Mouse (Mus musculus) gonadal fat pad, adult 2 months (tissue): ENCODE results near the gene Il4. TPM values are rescaled to one million over a fixed set of nuclear protein-coding genes. Genes with fewer than 3 reads are reported as not detected.
A peak's percentile ranks its signal among the peaks of the same experiment; 100 is the strongest.

Experiments
- DNase-seq: peaks from one replicate; pipeline ENCODE4 v3.0.0-alpha.2; 2012; ENCODE audit warnings: low read depth
- polyA plus RNA-seq: library from polyadenylated mRNA; depleted of rRNA; stranded (reverse); fragments of >200 nt; gene quantifications from 2 replicates; pipeline ENCODE4 v1.2.3, GENCODE M21; 2012; rRNA removed

Il4 gene
- polyA plus RNA-seq: not detected in 2 replicates

DNA sequence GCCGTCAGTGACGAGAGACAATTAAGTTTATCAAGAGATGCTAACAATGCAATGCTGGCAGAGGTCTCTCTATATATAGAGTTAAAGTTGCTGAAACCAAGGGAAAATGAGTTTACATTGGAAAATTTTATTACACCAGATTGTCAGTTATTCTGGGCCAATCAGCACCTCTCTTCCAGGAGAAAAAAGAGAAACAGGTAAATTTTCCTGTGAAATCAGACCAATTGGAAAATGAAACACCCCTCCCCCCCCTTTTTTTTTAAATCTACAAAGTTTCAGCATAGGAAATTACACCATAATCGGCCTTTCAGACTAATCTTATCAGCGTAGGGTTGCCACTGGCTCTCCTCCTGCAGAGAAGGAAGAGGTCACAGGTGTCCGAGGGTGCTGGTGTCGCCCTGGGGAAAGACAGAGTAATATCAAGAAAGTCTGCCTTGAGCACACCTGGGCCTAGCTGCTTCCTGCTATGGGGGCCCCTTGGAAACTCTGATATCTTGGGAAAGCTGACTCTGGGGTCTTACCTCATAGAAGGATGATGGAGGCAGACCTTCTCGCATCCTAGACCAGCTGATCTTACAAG, at the start of gene Il4:
Gene Il4 (minus strand): TSS at position 51 of the 580 bp plus-strand sequence.
- no peak for DNase-seq

DNA sequence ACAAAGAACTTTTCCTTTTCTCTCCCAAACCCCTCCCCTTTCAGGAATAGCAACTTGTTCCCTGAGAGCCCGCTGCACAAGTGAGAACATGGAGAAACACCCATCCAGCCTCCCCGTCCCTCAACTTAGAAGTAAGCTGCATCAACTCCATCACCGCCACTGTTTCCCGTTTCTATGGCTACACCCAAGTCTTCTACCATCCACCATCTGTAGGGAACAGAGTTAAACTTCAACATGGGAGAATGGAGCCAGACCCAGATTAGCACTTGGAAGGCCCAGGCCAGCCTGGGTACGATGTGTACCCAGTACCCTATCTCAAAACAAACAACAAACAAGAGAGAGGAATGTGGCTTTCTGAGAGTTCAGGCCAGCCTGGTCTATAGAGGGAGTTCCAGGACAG, 45.6 kb upstream of the Il4 start:
- DNase-seq: no peak

DNA sequence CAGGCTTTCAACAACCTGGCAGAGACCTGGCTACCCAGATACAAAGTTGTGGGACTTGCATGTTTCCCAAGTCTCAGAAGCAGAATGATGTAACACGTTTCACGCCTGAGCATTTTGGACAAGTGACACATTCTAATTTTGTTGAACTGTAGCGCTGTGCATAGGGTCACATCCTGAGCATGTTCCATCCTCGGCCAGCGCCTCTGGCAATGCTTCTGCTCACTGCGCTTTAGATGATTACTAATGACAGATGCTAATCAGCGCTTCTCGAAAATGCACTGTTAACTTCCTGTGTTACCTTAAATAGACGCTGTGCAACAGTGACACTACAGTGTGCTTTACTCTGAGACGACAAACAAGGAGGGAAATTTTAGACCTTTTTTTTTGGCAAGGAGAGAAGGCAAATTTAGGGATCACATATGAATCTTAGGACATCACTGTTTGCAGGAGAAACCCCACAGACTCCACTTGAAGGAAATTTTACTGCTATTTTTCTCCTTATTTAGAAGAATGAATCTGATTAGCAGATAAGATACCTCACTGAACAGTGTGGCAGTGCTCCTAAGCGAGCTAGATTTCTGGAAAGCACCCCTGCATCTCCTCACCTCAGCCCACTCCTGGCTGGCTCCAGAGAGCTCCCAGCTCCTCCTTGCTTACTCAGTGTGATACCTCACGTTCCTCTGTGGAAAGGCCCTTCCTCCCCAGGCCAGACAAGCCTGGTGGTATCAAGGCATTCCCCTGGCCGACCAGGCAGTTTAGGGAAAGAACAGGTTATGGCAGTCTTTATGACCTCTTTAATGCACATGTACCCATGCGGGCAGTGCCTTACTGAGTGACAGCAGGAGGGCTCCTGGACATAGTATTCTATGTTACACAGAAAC, 44.6 kb upstream of the Il4 start:
- no peak for DNase-seq

DNA sequence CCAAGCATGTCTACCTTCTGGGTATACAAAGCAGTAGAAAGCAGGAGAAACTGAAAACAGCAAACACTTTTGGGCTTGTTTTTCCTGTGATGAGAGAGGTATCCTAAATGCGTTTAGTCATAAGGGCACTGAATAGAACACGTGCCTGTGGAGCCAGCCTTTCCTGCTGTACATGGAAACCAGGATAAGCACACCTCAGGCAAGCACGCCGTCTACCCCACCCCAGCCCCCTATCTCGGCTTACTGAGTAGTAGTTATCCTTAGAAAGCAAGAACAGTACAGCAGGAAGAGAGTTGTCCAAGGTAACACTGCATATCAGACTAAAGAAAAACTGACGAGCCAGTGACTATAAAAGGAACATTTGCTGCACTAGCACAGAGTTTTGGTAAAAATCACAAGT, 39.4 kb upstream of the Il4 start:
- no peak for DNase-seq

DNA sequence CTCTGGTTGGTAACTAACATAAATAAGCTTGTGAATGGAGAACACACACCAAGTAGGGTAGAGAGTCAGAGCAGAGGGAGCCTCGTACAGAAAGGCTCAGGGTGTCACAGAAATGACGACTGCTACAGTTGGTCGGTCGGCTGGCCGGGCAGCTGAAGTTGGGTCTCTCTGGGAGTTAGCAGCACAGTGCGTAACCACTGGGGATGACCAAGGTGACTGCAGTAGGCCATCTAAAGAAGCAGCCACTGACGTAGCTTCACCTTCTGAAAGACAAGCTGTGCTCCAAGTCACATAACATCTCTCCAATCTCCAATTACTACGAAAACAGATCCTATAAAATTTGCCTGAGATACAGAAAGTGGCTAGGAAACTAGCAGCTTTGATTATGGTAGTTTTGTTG, 38.9 kb upstream of the Il4 start:
- no peak for DNase-seq

DNA sequence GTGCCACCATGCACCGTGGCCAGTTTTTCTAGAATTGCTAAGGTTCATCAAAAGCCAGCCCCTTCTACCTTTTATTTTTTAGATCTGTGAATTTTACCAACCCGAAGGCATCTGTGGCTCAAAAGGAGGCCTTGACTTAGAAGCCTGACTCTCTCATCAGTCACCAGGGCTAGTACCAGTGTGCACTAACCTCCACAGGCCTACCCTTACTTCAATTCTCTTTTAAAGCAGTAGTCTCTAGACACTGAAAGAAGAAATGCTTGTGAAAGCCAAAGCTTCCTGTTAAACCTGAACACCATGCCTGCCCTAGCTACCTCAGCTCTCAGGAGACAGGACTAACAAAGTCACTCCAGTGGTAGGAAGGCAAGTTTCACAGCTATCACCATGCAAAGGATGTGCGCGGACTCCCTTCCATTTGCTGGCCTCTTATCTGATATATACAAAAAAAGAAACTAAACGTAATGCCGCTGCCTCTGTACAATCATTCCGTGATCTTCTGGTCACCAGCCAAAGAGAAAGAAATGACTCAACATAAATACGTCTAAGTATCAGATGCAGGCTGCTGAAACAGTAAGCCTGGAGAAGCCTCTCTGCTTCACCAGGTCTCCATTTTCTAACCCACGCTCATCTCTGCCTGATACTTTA, 38.2 kb upstream of the Il4 start:
- DNase-seq: no peak

DNA sequence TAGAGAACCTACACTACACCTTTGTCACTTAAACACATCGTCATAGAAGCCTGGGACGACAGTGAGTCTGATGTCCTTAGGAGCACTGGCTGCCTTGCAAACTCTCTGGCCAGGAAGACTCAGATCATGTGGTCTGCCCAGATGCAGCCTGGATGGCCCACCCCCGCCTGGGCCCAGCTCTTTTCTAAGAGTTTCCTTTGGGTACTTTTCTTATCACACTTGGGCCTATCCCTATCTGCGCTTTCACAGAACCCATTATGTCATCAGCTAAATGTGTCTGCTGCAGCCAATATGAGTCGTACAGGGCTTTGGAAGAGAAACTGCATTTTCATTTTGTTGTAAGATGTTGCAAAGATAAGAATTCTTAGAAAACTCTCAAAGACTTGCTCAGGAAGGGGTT, 36.6 kb upstream of the Il4 start:
- no peak for DNase-seq

DNA sequence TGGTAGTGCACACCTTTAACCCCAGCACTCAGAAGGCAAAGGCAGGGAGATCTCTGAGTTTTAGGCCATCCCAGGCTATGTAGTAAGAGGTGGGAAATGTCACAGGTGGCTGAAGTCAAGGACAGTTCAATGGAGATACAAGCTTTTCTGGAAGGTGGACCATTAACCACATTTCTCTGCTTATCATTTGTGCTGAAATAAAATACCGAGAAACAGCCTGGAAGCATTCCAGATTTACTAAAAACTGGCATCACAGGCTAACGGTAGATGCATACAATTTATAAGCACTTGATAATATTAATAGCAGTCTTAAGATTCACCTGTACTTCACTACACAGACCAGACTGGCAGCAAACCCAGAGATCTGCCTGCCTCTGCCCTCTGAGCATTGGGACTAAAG, 34.0 kb upstream of the Il4 start:
- DNase-seq: no peak

DNA sequence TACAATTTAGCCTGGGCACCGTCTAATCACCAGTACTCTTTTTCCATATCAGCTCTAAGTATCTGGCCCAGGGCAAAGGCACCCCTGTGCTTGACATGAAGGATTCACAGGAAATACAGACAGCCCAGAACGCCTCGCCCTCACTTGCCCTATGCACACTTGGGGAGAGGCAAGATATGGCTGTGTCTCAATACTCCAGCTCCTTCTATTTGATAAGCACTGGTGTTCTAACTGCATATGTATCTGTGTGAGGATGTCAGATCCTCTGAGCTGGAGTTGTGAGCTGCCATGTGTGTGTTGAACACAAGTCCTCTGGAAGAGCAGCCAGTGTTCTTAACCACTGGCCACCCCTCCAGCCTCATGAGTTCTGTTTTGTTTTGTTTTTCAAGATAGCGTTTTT, 33.0 kb upstream of the Il4 start:
- no peak for DNase-seq

DNA sequence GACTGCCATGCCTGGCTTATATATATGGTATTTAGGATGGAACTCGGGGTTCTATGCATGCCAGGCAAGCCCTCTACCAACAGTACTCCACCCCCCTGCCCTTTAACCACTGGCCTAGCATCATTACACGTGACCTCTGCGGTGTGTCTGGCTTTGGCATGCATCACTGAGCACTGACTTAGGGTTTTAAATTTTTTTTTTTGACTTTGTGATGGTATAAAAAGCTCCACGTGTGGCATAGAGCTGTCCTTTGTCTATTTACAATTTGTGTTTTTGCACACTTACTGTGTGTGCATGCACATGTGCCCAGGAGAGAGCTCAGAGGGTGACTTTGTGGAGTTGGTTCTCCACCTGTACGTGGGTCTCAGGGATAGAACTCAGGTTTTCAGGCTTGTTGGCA, 25.5 kb upstream of the Il4 start:
- no peak for DNase-seq

DNA sequence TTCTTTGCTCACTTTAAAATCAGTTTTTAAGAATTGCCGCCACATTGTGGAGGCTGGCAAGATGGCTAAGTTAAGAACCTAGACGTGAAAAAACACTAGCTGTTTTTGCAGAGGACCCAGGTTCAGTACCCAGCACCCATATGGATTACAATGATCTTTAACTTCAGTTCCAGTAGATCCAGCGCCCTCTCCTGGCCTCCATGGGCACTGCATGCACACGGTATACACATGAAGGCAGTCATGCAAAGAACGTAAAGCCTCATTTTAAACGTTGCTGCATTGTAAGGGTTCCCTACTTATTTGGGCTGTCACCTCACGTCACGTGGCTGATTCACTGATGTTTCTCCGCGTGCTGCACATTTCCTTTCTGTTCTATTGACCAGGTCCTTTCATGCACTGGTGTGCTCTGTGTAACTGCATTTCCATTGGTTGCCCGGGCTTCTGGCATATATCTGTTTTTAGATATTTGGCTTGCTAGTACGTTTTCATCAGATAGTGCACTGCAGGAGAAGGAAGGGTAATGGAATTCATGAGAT, 24.3 kb upstream of the Il4 start:
- no peak for DNase-seq

DNA sequence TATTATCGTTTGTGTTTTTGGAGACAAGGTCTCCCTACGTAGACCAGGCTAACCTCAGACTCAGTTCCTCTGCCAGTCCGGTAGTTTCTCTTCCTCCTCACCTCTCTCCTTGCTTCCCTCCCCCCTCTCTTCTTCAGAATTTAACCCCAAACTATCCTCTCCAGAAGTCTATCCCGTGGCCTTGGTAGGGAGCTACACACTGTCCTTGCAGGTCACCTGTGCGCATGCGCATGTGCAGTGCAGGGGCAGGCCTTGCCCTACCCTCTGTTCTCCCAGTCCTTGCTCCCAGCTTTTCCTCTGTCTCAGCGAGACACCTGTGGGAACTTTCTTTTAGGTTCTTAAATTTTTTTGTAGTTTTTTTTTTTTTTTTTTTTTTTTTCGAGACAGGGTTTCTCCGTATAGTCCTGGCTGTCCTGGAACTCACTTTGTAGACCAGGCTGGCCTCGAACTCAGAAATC, 19.4 kb upstream of the Il4 start:
- no peak for DNase-seq

DNA sequence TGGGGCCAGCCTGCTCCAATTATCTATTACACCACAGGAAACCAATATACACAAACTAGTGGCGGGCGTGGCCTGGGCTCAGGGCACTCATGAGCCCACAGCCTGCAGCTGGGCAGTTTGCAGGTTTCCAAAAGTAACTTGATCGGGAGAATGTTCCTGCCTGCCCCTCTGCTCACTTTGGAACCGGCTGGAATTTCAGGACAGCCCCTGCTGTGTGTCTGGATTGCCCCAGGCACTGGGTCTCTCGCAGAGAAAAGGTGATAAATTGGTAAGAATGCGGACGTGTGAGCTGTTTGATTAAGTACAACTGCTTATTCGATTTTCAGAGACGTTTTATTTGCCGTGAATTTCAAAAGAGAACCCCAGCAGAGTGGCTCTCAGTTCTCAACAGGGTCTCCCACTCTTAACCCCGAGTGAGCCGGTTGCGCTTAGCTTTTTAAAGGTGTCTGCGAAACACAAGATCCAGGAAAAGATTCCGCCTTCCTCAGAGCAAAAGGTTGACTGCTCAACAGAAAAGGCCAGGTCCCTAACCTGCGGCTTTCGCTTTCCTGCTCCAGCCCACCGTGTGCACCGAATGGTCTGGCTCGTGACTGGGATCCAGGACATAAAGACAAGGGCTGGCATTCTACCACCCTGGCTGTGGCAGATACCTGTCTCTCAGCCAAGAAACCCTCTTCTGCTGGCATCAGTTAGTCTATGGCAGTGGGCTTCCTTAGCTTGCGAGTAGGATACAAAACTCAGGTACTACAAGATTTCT, 18.8 kb upstream of the Il4 start:
- DNase-seq: no peak

DNA sequence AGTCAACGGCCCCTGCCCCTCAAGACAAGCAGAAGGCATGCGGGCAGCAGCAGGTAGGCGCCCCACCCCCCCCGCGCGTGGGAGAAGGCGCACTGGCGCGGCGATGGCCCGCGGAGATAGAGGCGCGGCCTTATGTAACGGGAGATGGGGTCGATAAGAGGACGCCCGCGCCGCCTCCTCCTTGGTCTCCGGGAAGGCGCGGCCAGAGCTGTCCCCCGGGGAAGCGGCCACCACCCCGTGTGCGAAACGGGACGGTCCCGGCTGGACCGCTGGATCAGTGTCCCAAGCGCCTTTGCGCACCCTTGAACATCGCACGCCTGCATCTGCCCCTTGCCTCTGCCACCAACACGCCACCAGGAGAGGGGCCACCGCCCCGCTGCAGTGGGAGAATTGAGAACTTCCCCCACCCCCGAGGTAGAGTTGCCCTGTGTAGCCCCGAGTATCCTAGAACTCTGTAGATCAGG, 17.7 kb upstream of the Il4 start:
- DNase-seq: no peak

DNA sequence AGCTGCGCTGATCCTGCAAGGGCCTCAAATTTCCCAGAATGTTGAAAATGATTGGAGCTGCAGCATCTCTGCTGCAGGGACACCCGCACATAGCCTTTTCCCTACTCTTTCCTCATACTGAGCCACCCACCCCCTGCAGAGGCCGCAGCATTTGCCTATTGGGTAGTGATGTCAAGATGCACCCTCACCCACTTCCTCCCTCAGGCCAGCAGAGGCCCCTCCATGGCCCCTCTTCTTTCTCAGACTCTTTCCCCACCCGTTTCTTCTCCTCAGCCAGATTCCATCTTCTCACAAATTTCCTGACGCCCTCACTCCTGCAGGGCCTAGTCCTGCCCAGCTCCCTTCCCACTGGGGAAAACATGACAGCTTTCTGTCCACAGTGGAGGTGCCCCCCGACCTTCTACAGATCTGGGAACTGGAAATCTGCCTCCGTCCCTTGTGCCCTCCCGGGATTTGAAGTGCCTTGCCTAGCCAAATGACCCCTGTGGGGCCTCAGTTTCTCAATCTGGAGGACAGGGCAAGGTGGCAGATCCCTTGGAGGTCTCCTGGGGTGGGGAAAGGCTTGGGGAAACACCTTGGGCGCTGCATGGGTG, 17.2 kb upstream of the Il4 start:
- DNase-seq: no peak

DNA sequence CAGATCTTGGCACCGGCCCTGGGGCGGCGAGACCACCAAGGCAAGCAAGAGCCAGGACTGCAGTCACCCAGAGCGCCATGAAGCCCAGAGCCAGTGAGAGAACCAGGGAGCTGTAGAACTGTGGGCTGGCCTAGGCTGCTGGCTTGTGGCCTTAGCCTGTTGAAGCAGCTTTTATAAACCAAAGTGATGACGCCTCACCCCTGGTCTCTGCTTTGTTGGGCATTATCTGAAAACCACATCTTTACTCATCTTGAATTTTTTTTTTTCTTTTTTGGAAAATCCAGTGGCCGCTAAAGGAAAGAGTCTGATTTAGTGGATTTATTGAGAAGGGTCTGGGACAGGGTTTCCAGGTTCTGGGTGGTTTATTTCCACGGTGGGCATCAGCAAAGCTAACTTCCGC, 16.1 kb upstream of the Il4 start, which contains the start of gene Il13:
Gene Il13 (minus strand): TSS at position 147 of the 400 bp plus-strand sequence.
- no peak for DNase-seq

DNA sequence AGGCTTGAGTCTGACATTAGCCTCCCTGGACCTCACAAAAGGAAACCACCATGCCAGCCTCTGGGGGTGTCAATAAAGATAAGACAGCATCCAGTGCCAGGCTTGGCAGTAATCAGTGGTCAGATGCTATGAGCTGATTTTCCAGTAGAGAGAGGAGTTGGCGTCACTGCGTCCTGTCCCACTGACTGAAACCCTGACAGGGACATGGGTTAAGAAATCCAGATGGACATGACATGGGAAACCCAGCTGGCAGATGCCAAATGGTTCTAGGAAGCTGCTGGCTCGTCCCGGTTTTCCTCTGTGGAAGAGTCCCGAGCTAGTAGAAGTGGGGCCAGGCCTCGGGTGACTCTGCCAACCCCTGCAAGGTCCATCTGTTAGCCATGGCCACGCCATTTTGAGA, 15.2 kb upstream of the Il4 start:
- DNase-seq: no peak

DNA sequence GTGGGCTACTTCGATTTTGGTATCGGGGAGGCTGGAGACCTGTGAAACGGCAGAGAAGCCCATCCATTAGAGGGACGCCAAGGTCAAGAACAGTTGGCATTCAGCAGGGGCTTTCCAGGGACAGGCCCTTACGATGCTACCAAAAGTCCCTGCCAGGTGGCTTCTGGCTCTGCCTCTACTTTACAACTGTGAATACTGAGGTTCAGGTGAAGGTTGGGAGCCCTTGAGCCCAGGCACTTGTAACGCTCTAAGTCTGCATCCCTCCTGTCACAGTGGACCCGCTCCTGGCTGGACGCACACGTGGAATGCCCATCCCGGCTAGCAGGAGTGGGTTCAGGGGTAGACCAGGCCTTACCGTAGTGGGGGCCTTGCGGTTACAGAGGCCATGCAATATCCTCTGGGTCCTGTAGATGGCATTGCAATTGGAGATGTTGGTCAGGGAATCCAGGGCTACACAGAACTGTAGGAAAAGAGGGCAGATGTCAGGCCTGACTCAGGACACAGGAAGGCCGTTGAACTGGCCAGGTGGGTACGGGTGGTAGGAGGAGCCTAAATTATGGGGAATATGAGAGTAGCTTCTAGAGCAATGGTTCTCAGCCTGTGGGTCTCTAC, 13.8 kb upstream of the Il4 start:
- no peak for DNase-seq

DNA sequence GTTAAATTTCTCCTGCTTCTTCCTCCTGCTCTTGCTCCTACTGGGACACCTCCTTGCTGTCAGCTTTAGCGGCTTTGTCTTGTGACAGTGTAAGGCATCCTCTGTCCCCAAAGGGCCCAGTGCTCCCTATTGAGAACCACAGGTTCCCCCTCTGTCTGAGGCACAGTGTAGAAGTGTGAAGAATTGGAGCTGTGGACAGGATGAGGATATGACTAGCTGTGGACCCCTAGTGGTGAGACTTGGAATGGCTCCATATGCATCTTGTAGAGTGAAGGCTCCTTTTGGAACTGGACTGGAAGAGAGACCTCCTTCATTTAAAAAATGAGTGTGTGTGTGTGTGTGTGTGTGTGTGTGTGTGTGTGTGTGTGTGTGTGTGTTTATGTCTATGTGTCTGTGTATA, 9.4 kb upstream of the Il4 start:
- DNase-seq: peak; percentile 5

DNA sequence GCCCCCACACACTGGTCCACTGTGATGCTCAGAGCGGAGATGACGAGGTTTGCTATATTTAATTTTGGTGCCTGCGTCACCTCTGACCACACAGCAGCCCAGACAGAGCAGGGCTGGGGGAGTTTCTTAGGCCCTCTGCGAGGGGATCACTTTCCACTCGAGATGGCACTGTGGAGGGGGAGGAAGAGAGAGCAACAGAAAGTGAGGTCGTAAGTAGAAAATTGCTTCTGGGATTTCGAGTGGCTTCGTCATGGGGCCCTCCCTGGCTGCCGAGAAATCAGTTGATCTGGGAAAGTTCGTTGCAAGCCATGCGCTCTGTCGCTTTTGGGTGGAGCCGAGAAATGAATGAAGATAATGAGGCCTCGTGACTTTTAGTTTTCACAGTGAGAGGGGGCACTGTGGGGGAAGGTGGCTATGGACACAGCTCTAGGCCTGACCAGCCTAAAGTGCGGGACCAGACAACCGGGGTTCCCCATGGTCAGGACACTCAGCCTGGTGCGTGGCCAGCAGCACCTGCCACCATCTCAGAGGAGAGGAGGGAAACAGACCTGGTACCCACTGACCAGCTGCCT, 8.4 kb upstream of the Il4 start:
- no peak for DNase-seq

DNA sequence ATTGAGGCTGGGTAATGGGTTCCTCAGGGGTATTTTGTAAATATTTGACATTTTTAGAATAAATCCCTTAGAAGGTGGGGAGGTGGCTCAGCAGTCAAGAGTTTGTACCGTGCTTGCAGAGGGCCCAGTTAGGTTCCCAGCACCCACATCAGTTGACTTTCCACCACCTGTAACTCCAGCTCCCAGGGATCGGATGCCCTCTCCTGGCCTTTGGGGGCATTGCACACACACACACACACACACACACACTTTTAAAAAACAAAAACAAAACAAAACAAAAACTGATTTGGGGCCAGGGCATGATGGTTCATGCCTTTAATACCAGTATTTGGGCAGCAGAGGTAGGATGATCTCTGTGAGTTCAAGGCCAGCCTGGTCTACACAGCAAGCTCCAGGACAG, 5.7 kb upstream of the Il4 start:
- no peak for DNase-seq
